Mouse (Mus musculus) MEL (cell line): ENCODE measurements at regions not wholly inside any gene's neighbourhood (a gene's known extent, or its start where the extent isn't known, plus 50 kb on each side); places are given as distances from the start of the nearest gene placed in this dataset.

Experiments used
- CTCF ChIP-seq, 3 experiments: IDR thresholded peaks in 2 of 3; conservative IDR thresholded peaks in 1 of 3; 2 replicates each; pipeline ENCODE4 v1.5.1; 2011 to 2012; ENCODE audit warnings: low read length in 3 of 3, low read depth in 2 of 3, mild to moderate bottlenecking in 2 of 3, improper control_type of control experiment in 1 of 3, inconsistent platforms in 1 of 3, mixed read lengths in 1 of 3, moderate library complexity in 1 of 3; ENCODE audit not compliant: control insufficient read depth in 1 of 3, insufficient read depth in 1 of 3, poor library complexity in 1 of 3, severe bottlenecking in 1 of 3
- ELF1 ChIP-seq: IDR thresholded peaks from 2 replicates; pipeline ENCODE4 v1.6.1; 2014; ENCODE audit warnings: low read depth, mild to moderate bottlenecking, inconsistent platforms, low read length, improper control_type of control experiment, moderate library complexity
- GATA1 ChIP-seq: IDR thresholded peaks from 2 replicates; pipeline ENCODE4 v1.6.1; 2011; ENCODE audit warnings: low read depth, low read length, improper control_type of control experiment
- MAFK ChIP-seq: IDR thresholded peaks from 2 replicates; pipeline ENCODE4 v1.6.1; 2011; ENCODE audit warnings: low read depth, mild to moderate bottlenecking, low read length, improper control_type of control experiment, borderline replicate concordance
- MAX ChIP-seq: IDR thresholded peaks from 2 replicates; pipeline ENCODE4 v1.6.1; 2011; ENCODE audit warnings: low read length, improper control_type of control experiment
- MEF2A ChIP-seq: IDR thresholded peaks from 2 replicates; pipeline ENCODE4 v1.6.1; 2014; ENCODE audit warnings: low read depth, mild to moderate bottlenecking, inconsistent platforms, low read length, improper control_type of control experiment; ENCODE audit not compliant: poor library complexity, insufficient replicate concordance, severe bottlenecking; ENCODE audit errors: extremely low read depth
- TAL1 ChIP-seq: IDR thresholded peaks from 2 replicates; pipeline ENCODE4 v1.6.1; 2012; ENCODE audit warnings: mild to moderate bottlenecking, inconsistent platforms, low read length, moderate library complexity, mixed read lengths
- TBP ChIP-seq: IDR thresholded peaks from 2 replicates; pipeline ENCODE4 v1.8.0; 2011; ENCODE audit warnings: low read depth, low read length, improper control_type of control experiment
- USF1 ChIP-seq: IDR thresholded peaks from 2 replicates; pipeline ENCODE4 v1.6.1; 2014; ENCODE audit warnings: low read depth, mild to moderate bottlenecking, inconsistent platforms, low read length, improper control_type of control experiment, moderate library complexity
- ZMIZ1 ChIP-seq: IDR thresholded peaks from 2 replicates; pipeline ENCODE4 v1.6.1; 2012; ENCODE audit warnings: low read depth, mild to moderate bottlenecking, inconsistent platforms, low read length, improper control_type of control experiment, moderate library complexity

GRCm38 (mm10) chr4:7567687-7568393 lies 671.0 kb downstream of the Car8 start:
- TF ChIP-seq ZMIZ1 (no peak), GATA1 (no peak), MEF2A (no peak), MAFK (no peak), MAX (no peak), TAL1 (no peak), CTCF (IDR thresholded peaks at IDR 0.05 in 2 of 3, conservative IDR thresholded peaks at IDR 0.05 in 1 of 3; ENCODE audit: control insufficient read depth in 1 of 3, insufficient read depth in 1 of 3, low read depth in 2 of 3, low read length in 3 of 3, poor library complexity in 1 of 3, severe bottlenecking in 1 of 3) (no peak), USF1 (no peak), TBP (no peak), ELF1 (no peak)
